Mouse (Mus musculus) intestine, postnatal 0 days (tissue): ENCODE data around the gene Ppp1r9a. TPM values are rescaled to one million over a fixed set of nuclear protein-coding genes. Genes with fewer than 3 reads are reported as not detected.

Experiments
- ATAC-seq: fragments of 200-750 bp; cut with Nextera tagmentation; 2 replicates; pipeline ENCODE4 v1.8.0; 2017; ENCODE audit warnings: mild to moderate bottlenecking, moderate TSS enrichment, moderate library complexity
- H3K27ac ChIP-seq: fragments of 300-500 bp; sonication (generic); 2 replicates; pipeline ENCODE4 v1.5.1; 2014; ENCODE audit warnings: mild to moderate bottlenecking, low read depth, low read length, moderate library complexity
- H3K27me3 ChIP-seq: fragments of 300-500 bp; sonication (generic); replicated peaks from 2 replicates; pipeline ENCODE4 v1.6.1; 2014; ENCODE audit warnings: low read length, mixed read lengths; ENCODE audit not compliant: control insufficient read depth, insufficient read depth
- H3K36me3 ChIP-seq: fragments of 300-500 bp; sonication (generic); 2 replicates; pipeline ENCODE4 v1.6.1; 2014; ENCODE audit warnings: mild to moderate bottlenecking, moderate library complexity; ENCODE audit not compliant: control insufficient read depth, insufficient read depth
- H3K4me1 ChIP-seq: fragments of 300-500 bp; sonication (generic); replicated peaks from 2 replicates; pipeline ENCODE4 v1.6.1; 2014; ENCODE audit warnings: antibody characterized with exemption, low read length, mixed read lengths; ENCODE audit not compliant: control insufficient read depth, insufficient read depth
- H3K4me2 ChIP-seq: fragments of 300-500 bp; sonication (generic); replicated peaks from 2 replicates; pipeline ENCODE4 v1.6.1; 2014; ENCODE audit warnings: low read depth, mild to moderate bottlenecking, moderate library complexity
- H3K4me3 ChIP-seq: fragments of 300-500 bp; sonication (generic); 2 replicates; pipeline ENCODE4 v1.5.1; 2014; ENCODE audit warnings: low read depth, low read length
- H3K9ac ChIP-seq: fragments of 300-500 bp; sonication (generic); 2 replicates; pipeline ENCODE4 v1.6.1; 2014; ENCODE audit warnings: mild to moderate bottlenecking, low read depth, low read length
- H3K9me3 ChIP-seq: fragments of 300-500 bp; sonication (generic); 2 replicates; pipeline ENCODE4 v1.6.1; 2016; ENCODE audit warnings: mixed run types; ENCODE audit not compliant: control insufficient read depth
- CTCF ChIP-seq: sonication (generic); IDR thresholded peaks from 2 replicates; pipeline ENCODE4 v1.5.1; 2016; ENCODE audit warnings: low read depth, mild to moderate bottlenecking, control low read depth, antibody characterized with exemption, moderate library complexity
- whole genome bisulfite sequencing: fragments of 180-500 bp; shearing (Covaris S2); extraction: QIAGEN DNeasy Blood & Tissue Kit; methylation state at CpG from one replicate; pipeline ENCODE4 v1.1.7; 2014; 5-methylcytosine and 5-hydroxymethylcytosine counted together
- polyA plus RNA-seq: library from polyadenylated mRNA; unstranded; fragments of >200 nt; fragmentation: Nextera tagmentation; extraction: Ambion mirVana; gene quantifications from 2 replicates; pipeline ENCODE4 v1.2.1, GENCODE M21; 2015

The Ppp1r9a gene
- polyA plus RNA-seq, 1 experiment from 2014 or later, result 2.1 TPM

DNA sequence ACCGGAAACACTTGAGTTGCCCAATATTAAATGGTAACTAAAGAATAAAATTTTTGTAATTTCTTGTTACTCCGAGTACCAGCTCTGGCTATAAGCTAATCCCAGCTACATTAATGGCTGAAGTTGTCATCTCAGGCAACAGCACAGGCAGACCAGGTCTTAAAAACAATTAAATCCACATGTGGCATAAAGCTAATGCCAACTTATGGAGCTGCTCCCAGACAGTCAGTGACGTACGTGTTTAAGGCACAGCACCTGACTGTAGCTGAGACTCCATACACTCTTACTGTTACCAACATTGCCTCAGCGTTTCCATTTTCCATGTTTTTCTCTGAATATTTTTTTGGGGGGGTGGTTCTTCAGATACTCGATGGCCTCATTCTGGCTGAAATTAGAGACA, 276.5 kb downstream of the Ppp1r9a start:
- Histone ChIP-seq H3K27ac (no peak overlapping the region), H3K36me3 (no peaks in the 10 kb centered on the region), H3K9me3 (no peaks in the 10 kb centered on the region), H3K4me1 (no peaks in the 10 kb centered on the region), H3K4me3 (no peak overlapping the region), H3K4me2 (no peak overlapping the region), H3K27me3 (no peaks in the 10 kb centered on the region), H3K9ac (no peak overlapping the region)
- WGBS, result 94% methylated on average over 6 of the region's 6 CpGs
- no peak for ATAC-seq
- no peak for TF ChIP-seq CTCF

DNA sequence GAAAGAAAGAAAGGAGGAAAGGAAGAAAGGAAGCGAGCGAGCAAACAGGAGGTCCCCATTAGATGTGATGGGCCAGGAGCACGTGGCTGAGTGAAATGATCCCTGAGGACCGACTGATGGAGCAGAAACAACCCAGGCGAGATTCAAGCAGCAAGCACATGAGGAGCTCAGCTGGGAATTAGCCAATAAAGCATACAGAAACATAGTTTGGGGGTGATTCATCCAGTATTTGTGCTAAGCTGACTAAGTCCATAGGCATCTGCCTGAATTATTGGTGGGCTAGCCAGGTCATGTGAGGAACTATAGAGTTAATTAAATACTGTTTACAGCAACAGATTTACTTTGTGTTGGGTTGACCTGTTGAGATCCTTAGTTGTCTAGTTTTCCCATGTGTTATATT, 277.9 kb downstream of the Ppp1r9a start:
- 76% methylated on average over 5 of the region's 5 CpGs for WGBS
- no peak overlapping the region for H3K4me2 ChIP-seq

DNA sequence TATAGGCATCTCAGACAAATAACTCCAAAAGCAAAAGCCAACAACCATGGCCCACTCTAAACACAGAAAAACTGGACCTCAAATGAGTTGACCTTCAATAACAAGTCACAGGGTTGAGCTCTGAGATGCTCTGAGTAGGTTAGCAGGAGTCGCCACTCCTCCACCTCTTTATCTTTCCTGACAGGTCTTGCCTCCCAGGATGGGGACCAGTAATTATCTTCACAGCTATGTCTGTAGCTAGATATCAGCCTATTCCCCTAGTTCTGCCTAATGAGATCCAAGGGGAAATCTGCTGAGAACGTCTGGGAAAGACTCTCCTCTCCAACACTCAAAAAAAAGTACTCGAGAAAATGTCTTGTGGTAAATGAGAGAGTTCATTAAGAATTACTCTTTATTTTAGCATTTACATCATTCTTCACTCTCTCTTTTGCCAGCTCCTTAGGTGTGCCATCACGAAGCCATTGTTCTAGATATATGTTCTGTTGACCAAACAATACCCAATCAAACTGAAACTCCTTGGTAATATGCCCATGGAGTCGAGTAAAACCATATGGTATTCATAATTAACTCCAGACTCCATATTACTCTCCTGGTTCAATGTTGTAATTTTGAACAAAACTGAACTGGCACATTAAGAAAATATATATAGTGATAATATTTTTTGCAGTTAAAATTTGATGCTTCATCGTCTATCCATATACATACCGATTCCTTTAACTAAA, 283.7 kb downstream of the Ppp1r9a start:
- ATAC-seq, result no peak
- Histone ChIP-seq H3K9ac (no peak overlapping the region), H3K36me3 (no peaks in the 10 kb centered on the region), H3K4me1 (no peaks in the 10 kb centered on the region), H3K4me2 (no peak overlapping the region), H3K4me3 (no peak overlapping the region), H3K27me3 (no peaks in the 10 kb centered on the region), H3K9me3 (no peaks in the 10 kb centered on the region), H3K27ac (no peak overlapping the region)
- WGBS, result 85% methylated on average over 7 of the region's 7 CpGs
- no peak for TF ChIP-seq CTCF

More for the DNA sequence above, 277.9 kb downstream of the Ppp1r9a start:
- Histone ChIP-seq H3K27me3 (no peaks in the 10 kb centered on the region), H3K9ac (no peak overlapping the region), H3K27ac (no peak overlapping the region), H3K9me3 (no peaks in the 10 kb centered on the region), H3K36me3 (no peaks in the 10 kb centered on the region), H3K4me1 (no peaks in the 10 kb centered on the region), H3K4me3 (no peak overlapping the region)
- ATAC-seq, result no peak
- TF ChIP-seq CTCF, result no peak

DNA sequence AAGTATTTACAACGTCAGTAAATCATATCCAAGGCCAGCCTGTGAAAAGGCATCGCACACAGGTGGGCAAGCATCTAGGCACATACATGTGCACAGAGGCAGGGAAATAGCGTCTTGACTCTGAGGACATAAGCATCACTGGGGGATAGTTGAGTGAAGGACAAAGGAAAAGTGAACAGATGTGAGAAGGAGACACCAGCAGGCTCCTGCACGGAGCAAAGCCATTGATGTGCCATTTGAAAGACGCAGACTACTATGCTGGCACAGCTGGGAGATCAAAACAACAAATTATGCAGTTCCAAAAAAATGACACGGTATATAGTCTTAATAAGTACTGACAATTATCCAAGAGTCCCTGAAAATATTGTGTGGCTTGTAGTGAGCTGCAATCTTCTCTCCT, 284.9 kb downstream of the Ppp1r9a start:
- H3K4me2 ChIP-seq, result no peak overlapping the region
- no peak overlapping the region for H3K4me3 ChIP-seq
- no peaks in the 10 kb centered on the region for H3K36me3 ChIP-seq
- no peak overlapping the region for H3K9ac ChIP-seq
- H3K9me3 ChIP-seq, result no peaks in the 10 kb centered on the region
- no peaks in the 10 kb centered on the region for H3K4me1 ChIP-seq
- TF ChIP-seq CTCF, result no peak
- no peak overlapping the region for H3K27ac ChIP-seq
- H3K27me3 ChIP-seq, result no peaks in the 10 kb centered on the region
- ATAC-seq, result no peak
- WGBS, result 82% methylated on average over 6 of the region's 6 CpGs

DNA sequence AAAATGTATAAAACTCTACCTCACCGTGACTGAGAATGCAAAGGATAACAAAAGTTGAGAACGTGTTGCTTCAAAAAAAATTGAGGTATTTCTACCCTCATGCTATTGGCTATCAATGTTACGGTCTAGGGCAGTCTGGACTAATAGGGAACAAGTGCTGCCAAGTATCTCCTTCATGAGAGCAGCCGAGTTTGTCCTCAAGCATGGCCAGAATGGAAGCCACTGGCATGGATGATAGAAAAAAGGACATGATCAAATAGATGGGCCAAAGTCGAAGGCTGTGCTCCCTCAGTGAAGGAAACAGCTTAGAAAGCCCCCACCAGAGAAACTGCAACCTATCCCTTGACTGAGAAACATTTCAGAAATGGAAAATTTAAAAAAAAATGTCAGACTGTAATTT, 285.3 kb downstream of the Ppp1r9a start:
- ATAC-seq, result no peak
- no peaks in the 10 kb centered on the region for H3K9me3 ChIP-seq
- 83% methylated on average over 5 of the region's 5 CpGs for WGBS
- H3K9ac ChIP-seq, result no peak overlapping the region
- TF ChIP-seq CTCF, result no peak
- H3K36me3 ChIP-seq, result no peaks in the 10 kb centered on the region
- no peak overlapping the region for H3K4me3 ChIP-seq
- H3K27me3 ChIP-seq, result no peaks in the 10 kb centered on the region
- H3K4me2 ChIP-seq, result no peak overlapping the region
- H3K4me1 ChIP-seq, result no peaks in the 10 kb centered on the region
- H3K27ac ChIP-seq, result no peak overlapping the region

DNA sequence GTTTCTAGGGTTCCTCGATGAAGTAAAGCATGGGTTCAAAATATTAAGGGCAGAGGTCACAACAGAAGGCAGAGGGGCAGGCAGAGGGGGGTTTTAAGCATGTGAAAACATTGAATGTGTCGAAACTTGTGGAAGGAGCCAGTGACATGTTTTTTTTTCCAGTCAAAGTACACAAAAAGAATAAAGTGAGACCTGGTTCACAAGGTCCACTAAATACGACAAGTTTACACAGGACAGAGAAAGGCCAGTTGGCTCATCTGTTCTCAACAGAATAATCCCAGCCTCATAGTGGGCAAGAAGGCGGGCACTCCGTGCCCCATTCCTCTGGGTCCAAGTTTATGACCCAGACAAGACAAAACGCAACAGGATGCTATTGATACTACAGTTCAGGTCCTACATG, 286.2 kb downstream of the Ppp1r9a start:
- TF ChIP-seq CTCF, result no peak
- ATAC-seq, result no peak
- Histone ChIP-seq H3K4me1 (no peaks in the 10 kb centered on the region), H3K27me3 (no peaks in the 10 kb centered on the region), H3K27ac (no peak overlapping the region), H3K9ac (no peak overlapping the region), H3K9me3 (no peaks in the 10 kb centered on the region), H3K4me2 (no peak overlapping the region), H3K36me3 (no peaks in the 10 kb centered on the region), H3K4me3 (no peak overlapping the region)
- WGBS, result 67% methylated on average over 6 of the region's 6 CpGs

DNA sequence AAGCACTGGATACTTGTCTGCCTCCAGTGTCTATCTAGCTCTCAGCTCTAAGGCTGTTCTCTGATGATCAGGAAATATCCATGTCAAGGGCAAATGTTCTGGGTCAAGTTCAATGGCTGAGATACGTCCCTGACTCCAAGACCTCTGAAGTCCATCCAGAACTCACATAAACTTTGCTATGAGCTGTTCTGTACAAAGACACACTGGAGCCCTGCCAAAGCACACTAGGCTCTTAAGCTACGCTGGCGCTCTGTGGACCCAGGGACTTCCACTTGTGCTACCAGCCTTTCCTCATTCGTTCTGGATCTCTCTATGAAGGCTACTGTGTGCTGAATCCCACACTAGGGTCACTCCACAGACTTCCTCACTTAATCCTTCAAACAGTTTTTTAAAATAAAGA, 286.8 kb downstream of the Ppp1r9a start:
- Histone ChIP-seq H3K9ac (no peak overlapping the region), H3K4me1 (no peaks in the 10 kb centered on the region), H3K27me3 (no peaks in the 10 kb centered on the region), H3K9me3 (no peaks in the 10 kb centered on the region), H3K4me2 (no peak overlapping the region), H3K4me3 (no peak overlapping the region), H3K27ac (no peak overlapping the region), H3K36me3 (no peaks in the 10 kb centered on the region)
- WGBS, result 58% methylated on average over 4 of the region's 4 CpGs
- TF ChIP-seq CTCF, result no peak
- no peak for ATAC-seq
